Mouse (Mus musculus): ENCODE measurements at regions not wholly inside any gene's neighbourhood (a gene's known extent, or its start where the extent isn't known, plus 50 kb on each side); places are given as distances from the start of the nearest gene placed in this dataset.

- DNase-seq (ENCODE audit: low spot score): no peak
- WGBS: 88% methylated on average over 8 of the region's 8 CpGs
These were observed 700.9 kb upstream of the Zeb2 start for GRCm38 (mm10) chr2:45817945-45818719.

GRCm38 (mm10) chr2:45814741-45815140 is 697.5 kb upstream of the Zeb2 start:
- no peaks in the 10 kb centered on the region for H3K9me3 ChIP-seq (ENCODE audit: control insufficient read depth, low read length)
- no peak for ATAC-seq (ENCODE audit: insufficient number of reproducible peaks, low FRiP score, low TSS enrichment, low read depth)
- 97% methylated on average over 4 of the region's 4 CpGs for WGBS
- no peak overlapping the region for H3K4me2 ChIP-seq (ENCODE audit: low read depth, severe bottlenecking)
- no peaks in the 10 kb centered on the region for H3K36me3 ChIP-seq (ENCODE audit: control insufficient read depth, insufficient read depth, low read length)
- H3K4me3 ChIP-seq (ENCODE audit: low read depth, low read length): no peak overlapping the region
- H3K27ac ChIP-seq (replicated peaks; ENCODE audit: low read depth, low read length): no peak overlapping the region
- DNase-seq (ENCODE audit: low spot score): no peak
- H3K9ac ChIP-seq (ENCODE audit: low read length): no peak overlapping the region
- H3K27me3 ChIP-seq (ENCODE audit: control insufficient read depth, insufficient read depth, low read length): no peaks in the 10 kb centered on the region
- no peaks in the 10 kb centered on the region for H3K4me1 ChIP-seq (ENCODE audit: control insufficient read depth, insufficient read depth, low read length)

More at GRCm38 (mm10) chr2:45817945-45818719, 700.9 kb upstream of the Zeb2 start:
- Histone ChIP-seq H3K9ac (ENCODE audit: low read length) (no peak overlapping the region), H3K4me1 (ENCODE audit: control insufficient read depth, insufficient read depth, low read length) (no peaks in the 10 kb centered on the region), H3K36me3 (ENCODE audit: control insufficient read depth, insufficient read depth, low read length) (no peaks in the 10 kb centered on the region), H3K4me2 (ENCODE audit: low read depth, severe bottlenecking) (no peak overlapping the region), H3K9me3 (ENCODE audit: control insufficient read depth, low read length) (no peaks in the 10 kb centered on the region), H3K4me3 (ENCODE audit: low read depth, low read length) (no peak overlapping the region), H3K27me3 (ENCODE audit: control insufficient read depth, insufficient read depth, low read length) (no peaks in the 10 kb centered on the region), H3K27ac (replicated peaks; ENCODE audit: low read depth, low read length) (no peak overlapping the region)
- ATAC-seq (ENCODE audit: insufficient number of reproducible peaks, low FRiP score, low TSS enrichment, low read depth): no peak

GRCm38 (mm10) chr2:45805329-45805728 is 688.1 kb upstream of the Zeb2 start:
- Histone ChIP-seq H3K4me3 (ENCODE audit: low read depth, low read length) (no peak overlapping the region), H3K9me3 (ENCODE audit: control insufficient read depth, low read length) (no peaks in the 10 kb centered on the region), H3K4me1 (ENCODE audit: control insufficient read depth, insufficient read depth, low read length) (no peaks in the 10 kb centered on the region), H3K27ac (replicated peaks; ENCODE audit: low read depth, low read length) (no peak overlapping the region), H3K36me3 (ENCODE audit: control insufficient read depth, insufficient read depth, low read length) (no peaks in the 10 kb centered on the region), H3K4me2 (ENCODE audit: low read depth, severe bottlenecking) (no peak overlapping the region), H3K27me3 (ENCODE audit: control insufficient read depth, insufficient read depth, low read length) (no peaks in the 10 kb centered on the region), H3K9ac (ENCODE audit: low read length) (no peak overlapping the region)
- DNase-seq (ENCODE audit: low spot score) (no peak), ATAC-seq (ENCODE audit: insufficient number of reproducible peaks, low FRiP score, low TSS enrichment, low read depth) (no peak)
- 74% methylated on average over 2 of the region's 2 CpGs for WGBS

GRCm38 (mm10) chr2:45800131-45800530 is 682.9 kb upstream of the Zeb2 start:
- Histone ChIP-seq H3K27me3 (ENCODE audit: control insufficient read depth, insufficient read depth, low read length) (no peaks in the 10 kb centered on the region), H3K9ac (ENCODE audit: low read length) (no peak overlapping the region), H3K4me1 (ENCODE audit: control insufficient read depth, insufficient read depth, low read length) (no peaks in the 10 kb centered on the region), H3K4me3 (ENCODE audit: low read depth, low read length) (no peak overlapping the region), H3K36me3 (ENCODE audit: control insufficient read depth, insufficient read depth, low read length) (no peaks in the 10 kb centered on the region), H3K9me3 (ENCODE audit: control insufficient read depth, low read length) (no peaks in the 10 kb centered on the region), H3K27ac (replicated peaks; ENCODE audit: low read depth, low read length) (no peak overlapping the region), H3K4me2 (ENCODE audit: low read depth, severe bottlenecking) (no peak overlapping the region)
- 87% methylated on average over 2 of the region's 2 CpGs for whole genome bisulfite sequencing
- no peak for DNase-seq (ENCODE audit: low spot score)
- no peak for ATAC-seq (ENCODE audit: insufficient number of reproducible peaks, low FRiP score, low TSS enrichment, low read depth)

- no peak overlapping the region for H3K4me2 ChIP-seq (ENCODE audit: low read depth, severe bottlenecking)
These were observed 676.4 kb upstream of the Zeb2 start for GRCm38 (mm10) chr2:45793561-45793960.

GRCm38 (mm10) chr2:45789739-45790138 is 672.5 kb upstream of the Zeb2 start:
- no peak overlapping the region for H3K4me2 ChIP-seq (ENCODE audit: low read depth, severe bottlenecking)
- H3K27ac ChIP-seq (replicated peaks; ENCODE audit: low read depth, low read length): no peak overlapping the region
- no peak overlapping the region for H3K4me3 ChIP-seq (ENCODE audit: low read depth, low read length)
- H3K36me3 ChIP-seq (ENCODE audit: control insufficient read depth, insufficient read depth, low read length): no peaks in the 10 kb centered on the region
- H3K9ac ChIP-seq (ENCODE audit: low read length): no peak overlapping the region
- DNase-seq (ENCODE audit: low spot score): no peak
- 78% methylated on average over 4 of the region's 4 CpGs for WGBS
- no peak for ATAC-seq (ENCODE audit: insufficient number of reproducible peaks, low FRiP score, low TSS enrichment, low read depth)
- H3K9me3 ChIP-seq (ENCODE audit: control insufficient read depth, low read length): no peaks in the 10 kb centered on the region
- no peaks in the 10 kb centered on the region for H3K27me3 ChIP-seq (ENCODE audit: control insufficient read depth, insufficient read depth, low read length)
- H3K4me1 ChIP-seq (ENCODE audit: control insufficient read depth, insufficient read depth, low read length): 0 out of 2 replicates have a peak, but pooled peaks cover 5% of the 10 kb centered on the region

More at GRCm38 (mm10) chr2:45793561-45793960, 676.4 kb upstream of the Zeb2 start:
- Histone ChIP-seq H3K4me1 (ENCODE audit: control insufficient read depth, insufficient read depth, low read length) (no peaks in the 10 kb centered on the region), H3K27me3 (ENCODE audit: control insufficient read depth, insufficient read depth, low read length) (no peaks in the 10 kb centered on the region), H3K4me3 (ENCODE audit: low read depth, low read length) (no peak overlapping the region), H3K27ac (replicated peaks; ENCODE audit: low read depth, low read length) (no peak overlapping the region), H3K36me3 (ENCODE audit: control insufficient read depth, insufficient read depth, low read length) (no peaks in the 10 kb centered on the region), H3K9me3 (ENCODE audit: control insufficient read depth, low read length) (no peaks in the 10 kb centered on the region), H3K9ac (ENCODE audit: low read length) (no peak overlapping the region)
- ATAC-seq (ENCODE audit: insufficient number of reproducible peaks, low FRiP score, low TSS enrichment, low read depth) (no peak), DNase-seq (ENCODE audit: low spot score) (no peak)
- 53% methylated on average over 3 of the region's 3 CpGs for WGBS

GRCm38 (mm10) chr2:45787732-45788390 is 670.7 kb upstream of the Zeb2 start:
- Histone ChIP-seq H3K9me3 (ENCODE audit: control insufficient read depth, low read length) (no peaks in the 10 kb centered on the region), H3K27ac (replicated peaks; ENCODE audit: low read depth, low read length) (no peak overlapping the region), H3K4me3 (ENCODE audit: low read depth, low read length) (no peak overlapping the region), H3K36me3 (ENCODE audit: control insufficient read depth, insufficient read depth, low read length) (no peaks in the 10 kb centered on the region), H3K4me2 (ENCODE audit: low read depth, severe bottlenecking) (no peak overlapping the region), H3K27me3 (ENCODE audit: control insufficient read depth, insufficient read depth, low read length) (no peaks in the 10 kb centered on the region), H3K9ac (ENCODE audit: low read length) (no peak overlapping the region), H3K4me1 (ENCODE audit: control insufficient read depth, insufficient read depth, low read length) (0 out of 2 replicates have a peak, but pooled peaks cover 5% of the 10 kb centered on the region)
- 53% methylated on average over 16 of the region's 16 CpGs for WGBS
- ATAC-seq (ENCODE audit: insufficient number of reproducible peaks, low FRiP score, low TSS enrichment, low read depth) (no peak), DNase-seq (ENCODE audit: low spot score) (peak; percentile 27)

- ATAC-seq (ENCODE audit: insufficient number of reproducible peaks, low FRiP score, low TSS enrichment, low read depth) (no peak), DNase-seq (ENCODE audit: low spot score) (no peak)
- Histone ChIP-seq H3K4me2 (ENCODE audit: low read depth, severe bottlenecking) (no peak overlapping the region), H3K4me3 (ENCODE audit: low read depth, low read length) (no peak overlapping the region), H3K9ac (ENCODE audit: low read length) (no peak overlapping the region), H3K9me3 (ENCODE audit: control insufficient read depth, low read length) (no peaks in the 10 kb centered on the region), H3K4me1 (ENCODE audit: control insufficient read depth, insufficient read depth, low read length) (0 out of 2 replicates have a peak, but pooled peaks cover 5% of the 10 kb centered on the region), H3K36me3 (ENCODE audit: control insufficient read depth, insufficient read depth, low read length) (no peaks in the 10 kb centered on the region), H3K27me3 (ENCODE audit: control insufficient read depth, insufficient read depth, low read length) (no peaks in the 10 kb centered on the region), H3K27ac (replicated peaks; ENCODE audit: low read depth, low read length) (no peak overlapping the region)
- WGBS: 80% methylated on average over 6 of the region's 6 CpGs
These were observed 669.6 kb upstream of the Zeb2 start for GRCm38 (mm10) chr2:45786787-45787186.

Data from limb, embryonic 11.5 days (tissue).